29 mouse cellular contexts compared by ENCODE assay signal in genomic region chrX:38362016-38362415, GRCm38 (mm10). TPM values are rescaled to one million over a fixed set of nuclear protein-coding genes. Genes with fewer than 3 reads are reported as not detected.
DNase-seq lines count a peak whose midpoint lies in the region; ATAC-seq and TF ChIP-seq lines count a peak whose summit lies in the region.
"Had no signal": no experiment of that assay in that cellular context is flagged by ENCODE, and none has a peak within 500 bp of the region (broad histone marks: within the 10 kb centered on the region; RNA-seq: fewer than 3 reads in every experiment).

No protein-coding gene starts in this region.

- H3K27ac ChIP-seq in kidney, adult 2 months (ENCODE audit: insufficient read depth, low read depth, low read length): 0 out of 2 replicates have a peak overlapping the region, but pooled peaks have one; percentile 31
- no peak overlapping the region for H3K27ac ChIP-seq in kidney, embryonic 15.5 days
- H3K27ac ChIP-seq in kidney, embryonic 14.5 days (ENCODE audit: low read depth, low read length): no peak overlapping the region
- H3K27ac ChIP-seq: embryonic facial prominence, embryonic 12.5 days; embryonic facial prominence, embryonic 15.5 days; gastrocnemius, adult 2 months; hindbrain, embryonic 12.5 days; hindbrain, embryonic 15.5 days had no signal

- DNase-seq in adrenal gland, postnatal 10 days: peak; percentile 2
- no peak for DNase-seq in adrenal gland, postnatal 14 days
- peak; percentile 69 for DNase-seq in kidney, adult 2 months
- DNase-seq in kidney, postnatal 25 days: peak; percentile 27 to 69
- DNase-seq: adrenal gland, adult 8-10 months; cerebellum, adult 11 months; cerebellum, adult 2 months; cerebellum, adult 9-11 months; cerebellum, postnatal 25 days; forebrain, postnatal 0 days; gastrocnemius, adult 2 months; gastrocnemius, postnatal 14 days; heart, adult 11 months had no signal

- ATAC-seq in kidney, embryonic 15.5 days (replicated peaks; ENCODE audit: low FRiP score): no peak
- ATAC-seq in kidney, embryonic 14.5 days (ENCODE audit: low FRiP score, low TSS enrichment): no peak
- ATAC-seq: activated CD4-positive, CD25-positive, alpha-beta regulatory T cell, adult 4 months; forebrain, embryonic 14.5 days; forebrain, postnatal 0 days had no signal

- no peaks in the 10 kb centered on the region for H3K36me3 ChIP-seq in kidney, adult 2 months (ENCODE audit: control insufficient read depth, insufficient read depth, low read length)
- no peaks in the 10 kb centered on the region for H3K36me3 ChIP-seq in kidney, embryonic 15.5 days
- no peaks in the 10 kb centered on the region for H3K36me3 ChIP-seq in kidney, embryonic 14.5 days (ENCODE audit: control insufficient read depth, insufficient read depth, low read length)
- H3K36me3 ChIP-seq: embryonic facial prominence, embryonic 12.5 days; embryonic facial prominence, embryonic 15.5 days; hindbrain, embryonic 12.5 days; hindbrain, embryonic 15.5 days had no signal

- TF ChIP-seq CTCF in kidney, adult 2 months (conservative IDR thresholded peaks at IDR 0.05; ENCODE audit: insufficient read depth, insufficient read length, low read depth, low read length): no peak

- no peaks in the 10 kb centered on the region for H3K27me3 ChIP-seq in kidney, adult 2 months (replicated peaks; ENCODE audit: control insufficient read depth, insufficient read depth, low read length)
- H3K27me3 ChIP-seq in kidney, embryonic 15.5 days: no peaks in the 10 kb centered on the region
- H3K27me3 ChIP-seq in kidney, embryonic 14.5 days (ENCODE audit: control insufficient read depth, insufficient read depth, low read length): no peaks in the 10 kb centered on the region
- H3K27me3 ChIP-seq: embryonic facial prominence, embryonic 12.5 days; embryonic facial prominence, embryonic 15.5 days; hindbrain, embryonic 12.5 days; hindbrain, embryonic 15.5 days had no signal

- WGBS in kidney, adult 2 months: 58% methylated on average over 8 of the region's 8 CpGs
- WGBS in kidney, embryonic 15.5 days: 70% methylated on average over 8 of the region's 8 CpGs
- 70% methylated on average over 8 of the region's 8 CpGs for WGBS in kidney, embryonic 14.5 days

- H3K4me2 ChIP-seq in kidney, embryonic 15.5 days: no peak overlapping the region
- no peak overlapping the region for H3K4me2 ChIP-seq in kidney, embryonic 14.5 days (replicated peaks; ENCODE audit: low read depth, low read length)
- H3K4me2 ChIP-seq: embryonic facial prominence, embryonic 12.5 days; embryonic facial prominence, embryonic 15.5 days; heart, embryonic 11.5 days; hindbrain, embryonic 12.5 days; hindbrain, embryonic 15.5 days had no signal

- no peaks in the 10 kb centered on the region for H3K4me1 ChIP-seq in kidney, adult 2 months (ENCODE audit: control insufficient read depth, insufficient read depth, low read length)
- no peaks in the 10 kb centered on the region for H3K4me1 ChIP-seq in kidney, embryonic 15.5 days
- H3K4me1 ChIP-seq in kidney, embryonic 14.5 days (ENCODE audit: control insufficient read depth, insufficient read depth, low read length): no peaks in the 10 kb centered on the region
- H3K4me1 ChIP-seq: embryonic facial prominence, embryonic 12.5 days; embryonic facial prominence, embryonic 15.5 days; hindbrain, embryonic 12.5 days; hindbrain, embryonic 15.5 days had no signal

- no peak overlapping the region for H3K4me3 ChIP-seq in kidney, adult 2 months (ENCODE audit: insufficient read depth, low read depth, low read length)
- H3K4me3 ChIP-seq in kidney, embryonic 15.5 days (replicated peaks): no peak overlapping the region
- no peak overlapping the region for H3K4me3 ChIP-seq in kidney, embryonic 14.5 days (ENCODE audit: low read length)
- H3K4me3 ChIP-seq: embryonic facial prominence, embryonic 12.5 days; embryonic facial prominence, embryonic 15.5 days; gastrocnemius, adult 2 months; hindbrain, embryonic 12.5 days; hindbrain, embryonic 15.5 days had no signal

- no peak for TF ChIP-seq POLR2A in kidney, adult 2 months (IDR thresholded peaks at IDR 0.05; ENCODE audit: low read depth, low read length)

- H3K9ac ChIP-seq in kidney, embryonic 15.5 days: no peak overlapping the region
- no peak overlapping the region for H3K9ac ChIP-seq in kidney, embryonic 14.5 days (ENCODE audit: low read depth, low read length)
- H3K9ac ChIP-seq: embryonic facial prominence, embryonic 12.5 days; embryonic facial prominence, embryonic 15.5 days; forebrain, postnatal 0 days; hindbrain, embryonic 12.5 days; hindbrain, embryonic 15.5 days had no signal

- H3K9me3 ChIP-seq in kidney, embryonic 15.5 days (replicated peaks): no peaks in the 10 kb centered on the region
- no peaks in the 10 kb centered on the region for H3K9me3 ChIP-seq in kidney, embryonic 14.5 days (ENCODE audit: control insufficient read depth, low read length)
- H3K9me3 ChIP-seq: embryonic facial prominence, embryonic 12.5 days; embryonic facial prominence, embryonic 15.5 days; hindbrain, embryonic 12.5 days; hindbrain, embryonic 15.5 days had no signal

RNA-seq across cellular contexts. Expression of gene Atp1b4, which starts 46.0 kb away (rescaled TPM):
- 10 to 100 TPM in 1 of 2 experiments, 1 to 10 TPM in 1; 4.5 to 43.1 TPM for total RNA-seq in adrenal gland, postnatal 10 days (2021)
- not detected in 2 replicates for total RNA-seq in adrenal gland, postnatal 14 days (2021)
- 0.11 TPM in 1 of 2 replicates, not detected in the other for polyA plus RNA-seq in kidney, adult 2 months (2012; rRNA removed)
- polyA plus RNA-seq in kidney, embryonic 15.5 days (2015; fragmentation: Nextera tagmentation; extraction: Ambion mirVana): 0.95 and 3.2 TPM in 2 replicates
- polyA plus RNA-seq in kidney, embryonic 14.5 days (2014; fragmentation: Nextera tagmentation; extraction: Ambion mirVana): not detected in 2 replicates
- total RNA-seq: adrenal gland, adult 8-10 months; common myeloid progenitor, adult 5-6 weeks; ES-E14; forebrain, postnatal 0 days; heart, adult 8-10 months; heart, postnatal 25 days; hematopoietic stem cell, adult 5-6 weeks had no signal
- polyA plus RNA-seq: activated CD4-positive, CD25-positive, alpha-beta regulatory T cell, adult 4 months; cerebellum, adult 2 months; forebrain, embryonic 11.5 days; forebrain, embryonic 14.5 days; forebrain, postnatal 0 days; frontal cortex, adult 2 months; heart, embryonic 11.5 days; hindbrain, embryonic 15.5 days had no signal
